Mouse (Mus musculus): ENCODE data around the gene 4930470P17Rik. TPM values are rescaled to one million over a fixed set of nuclear protein-coding genes. Genes with fewer than 3 reads are reported as not detected.

4930470P17Rik gene
- polyA plus RNA-seq, 1 experiment from 2014 or later = not detected

GRCm38 (mm10) chr2:170543625-170544024, 58.2 kb downstream of the 4930470P17Rik start:
- Histone ChIP-seq H3K36me3 (ENCODE audit: control insufficient read depth, insufficient read depth, low read length) (no peaks in the 10 kb centered on the region), H3K9ac (replicated peaks; ENCODE audit: low read depth, low read length) (no peak overlapping the region), H3K27me3 (ENCODE audit: control insufficient read depth, insufficient read depth, low read length) (no peaks in the 10 kb centered on the region), H3K4me3 (ENCODE audit: low read depth, low read length) (no peak overlapping the region), H3K4me1 (ENCODE audit: control insufficient read depth, insufficient read depth, low read length) (0 out of 2 replicates have a peak, but pooled peaks cover 3% of the 10 kb centered on the region), H3K9me3 (ENCODE audit: control insufficient read depth, low read length) (no peaks in the 10 kb centered on the region), H3K27ac (ENCODE audit: low read depth, low read length) (no peak overlapping the region), H3K4me2 (ENCODE audit: low read depth, low read length) (no peak overlapping the region)
- no peak for ATAC-seq (ENCODE audit: low read depth)
- 83% methylated on average over 5 of the region's 5 CpGs for WGBS

DNA sequence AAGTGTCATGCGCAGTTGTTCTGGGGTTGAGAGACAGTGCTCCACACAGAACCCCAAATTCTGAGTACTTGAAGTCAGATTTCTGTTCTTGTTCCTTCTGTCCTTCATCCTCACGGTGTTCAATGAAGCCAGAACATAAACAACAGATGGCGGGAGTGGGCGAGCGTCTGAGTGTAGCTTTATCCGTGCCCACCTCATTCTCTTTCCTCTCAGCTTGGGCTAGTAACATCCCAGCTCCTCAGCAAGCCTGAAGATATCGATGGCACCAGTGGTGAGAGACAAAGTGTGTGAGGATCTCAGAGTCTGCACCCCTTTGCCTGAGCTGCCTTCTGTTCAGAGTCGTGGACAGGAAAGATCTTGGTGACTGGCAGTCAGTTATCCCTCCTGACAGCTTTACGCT, 62.6 kb downstream of the 4930470P17Rik start:
- Histone ChIP-seq H3K9me3 (ENCODE audit: control insufficient read depth, low read length) (no peaks in the 10 kb centered on the region), H3K9ac (replicated peaks; ENCODE audit: low read depth, low read length) (no peak overlapping the region), H3K36me3 (ENCODE audit: control insufficient read depth, insufficient read depth, low read length) (no peaks in the 10 kb centered on the region), H3K4me3 (ENCODE audit: low read depth, low read length) (no peak overlapping the region), H3K4me2 (ENCODE audit: low read depth, low read length) (no peak overlapping the region), H3K27ac (ENCODE audit: low read depth, low read length) (no peak overlapping the region), H3K27me3 (ENCODE audit: control insufficient read depth, insufficient read depth, low read length) (no peaks in the 10 kb centered on the region), H3K4me1 (ENCODE audit: control insufficient read depth, insufficient read depth, low read length) (no peaks in the 10 kb centered on the region)
- 81% methylated on average over 9 of the region's 9 CpGs for WGBS
- no peak for ATAC-seq (ENCODE audit: low read depth)

GRCm38 (mm10) chr2:170535841-170536240, 66.0 kb downstream of the 4930470P17Rik start:
- Histone ChIP-seq H3K4me1 (ENCODE audit: control insufficient read depth, insufficient read depth, low read length) (no peaks in the 10 kb centered on the region), H3K4me3 (ENCODE audit: low read depth, low read length) (no peak overlapping the region), H3K27me3 (ENCODE audit: control insufficient read depth, insufficient read depth, low read length) (no peaks in the 10 kb centered on the region), H3K9me3 (ENCODE audit: control insufficient read depth, low read length) (no peaks in the 10 kb centered on the region), H3K9ac (replicated peaks; ENCODE audit: low read depth, low read length) (no peak overlapping the region), H3K36me3 (ENCODE audit: control insufficient read depth, insufficient read depth, low read length) (no peaks in the 10 kb centered on the region), H3K4me2 (ENCODE audit: low read depth, low read length) (no peak overlapping the region), H3K27ac (ENCODE audit: low read depth, low read length) (no peak overlapping the region)
- peak; percentile 66 for ATAC-seq (ENCODE audit: low read depth)

DNA sequence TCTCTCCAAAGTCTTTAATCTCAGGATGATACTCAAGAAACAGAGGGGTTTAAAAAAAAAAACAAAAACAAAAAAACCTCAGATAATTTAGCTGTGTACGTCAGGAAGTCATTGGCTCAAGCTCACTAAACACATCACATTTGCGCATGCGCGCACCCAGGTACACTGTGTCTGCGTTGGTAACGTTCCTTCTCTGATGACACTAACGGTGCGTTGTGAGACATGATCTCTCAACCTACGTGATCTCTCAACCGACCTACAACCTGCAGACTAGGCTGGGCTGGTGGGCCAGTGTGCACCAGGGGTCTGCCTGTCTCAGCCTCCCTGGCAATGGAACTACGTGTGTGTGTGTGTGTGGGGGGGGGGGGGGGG, 67.0 kb downstream of the 4930470P17Rik start:
- no peaks in the 10 kb centered on the region for H3K9me3 ChIP-seq (ENCODE audit: control insufficient read depth, low read length)
- no peaks in the 10 kb centered on the region for H3K36me3 ChIP-seq (ENCODE audit: control insufficient read depth, insufficient read depth, low read length)
- H3K9ac ChIP-seq (replicated peaks; ENCODE audit: low read depth, low read length) = no peak overlapping the region
- WGBS = 94% methylated on average over 11 of the region's 11 CpGs
- no peak overlapping the region for H3K27ac ChIP-seq (ENCODE audit: low read depth, low read length)
- H3K4me3 ChIP-seq (ENCODE audit: low read depth, low read length) = no peak overlapping the region
- ATAC-seq (ENCODE audit: low read depth) = no peak
- no peak overlapping the region for H3K4me2 ChIP-seq (ENCODE audit: low read depth, low read length)
- H3K27me3 ChIP-seq (ENCODE audit: control insufficient read depth, insufficient read depth, low read length) = no peaks in the 10 kb centered on the region
- no peaks in the 10 kb centered on the region for H3K4me1 ChIP-seq (ENCODE audit: control insufficient read depth, insufficient read depth, low read length)

- Histone ChIP-seq H3K9ac (replicated peaks; ENCODE audit: low read depth, low read length) (no peak overlapping the region), H3K9me3 (ENCODE audit: control insufficient read depth, low read length) (no peaks in the 10 kb centered on the region), H3K36me3 (ENCODE audit: control insufficient read depth, insufficient read depth, low read length) (no peaks in the 10 kb centered on the region), H3K4me2 (ENCODE audit: low read depth, low read length) (no peak overlapping the region), H3K27me3 (ENCODE audit: control insufficient read depth, insufficient read depth, low read length) (no peaks in the 10 kb centered on the region), H3K4me3 (ENCODE audit: low read depth, low read length) (no peak overlapping the region), H3K4me1 (ENCODE audit: control insufficient read depth, insufficient read depth, low read length) (no peaks in the 10 kb centered on the region), H3K27ac (ENCODE audit: low read depth, low read length) (no peak overlapping the region)
- no peak for ATAC-seq (ENCODE audit: low read depth)
- WGBS = 52% methylated on average over 12 of the region's 12 CpGs
These were observed 67.6 kb downstream of the 4930470P17Rik start for GRCm38 (mm10) chr2:170534116-170534802.

- Histone ChIP-seq H3K4me3 (ENCODE audit: low read depth, low read length) (no peak overlapping the region), H3K4me2 (ENCODE audit: low read depth, low read length) (no peak overlapping the region), H3K27me3 (ENCODE audit: control insufficient read depth, insufficient read depth, low read length) (no peaks in the 10 kb centered on the region), H3K9me3 (ENCODE audit: control insufficient read depth, low read length) (no peaks in the 10 kb centered on the region), H3K4me1 (ENCODE audit: control insufficient read depth, insufficient read depth, low read length) (no peaks in the 10 kb centered on the region), H3K27ac (ENCODE audit: low read depth, low read length) (no peak overlapping the region), H3K9ac (replicated peaks; ENCODE audit: low read depth, low read length) (no peak overlapping the region), H3K36me3 (ENCODE audit: control insufficient read depth, insufficient read depth, low read length) (no peaks in the 10 kb centered on the region)
- 93% methylated on average over 3 of the region's 3 CpGs for WGBS
- no peak for ATAC-seq (ENCODE audit: low read depth)
These were observed 71.6 kb downstream of the 4930470P17Rik start for GRCm38 (mm10) chr2:170530256-170530655.

GRCm38 (mm10) chr2:170529766-170530165, 72.1 kb downstream of the 4930470P17Rik start:
- H3K4me2 ChIP-seq (ENCODE audit: low read depth, low read length) = no peak overlapping the region
- no peak overlapping the region for H3K27ac ChIP-seq (ENCODE audit: low read depth, low read length)
- H3K27me3 ChIP-seq (ENCODE audit: control insufficient read depth, insufficient read depth, low read length) = no peaks in the 10 kb centered on the region
- WGBS = 87% methylated on average over 7 of the region's 7 CpGs
- ATAC-seq (ENCODE audit: low read depth) = no peak
- no peak overlapping the region for H3K4me3 ChIP-seq (ENCODE audit: low read depth, low read length)
- H3K9me3 ChIP-seq (ENCODE audit: control insufficient read depth, low read length) = no peaks in the 10 kb centered on the region
- no peak overlapping the region for H3K9ac ChIP-seq (replicated peaks; ENCODE audit: low read depth, low read length)
- H3K36me3 ChIP-seq (ENCODE audit: control insufficient read depth, insufficient read depth, low read length) = no peaks in the 10 kb centered on the region
- no peaks in the 10 kb centered on the region for H3K4me1 ChIP-seq (ENCODE audit: control insufficient read depth, insufficient read depth, low read length)

Other genes starting within 250 kb of the 4930470P17Rik start
- gene Bcas1, start 174.2 kb downstream of the 4930470P17Rik start, polyA plus RNA-seq (2014; fragmentation: Nextera tagmentation; extraction: Ambion mirVana) = 11.8 and 14.6 TPM in 2 replicates
- 159 and 161 TPM in 2 replicates for gene Pfdn4, start 105.6 kb downstream of the 4930470P17Rik start, polyA plus RNA-seq (2014; fragmentation: Nextera tagmentation; extraction: Ambion mirVana)
- 0.05 and 0.14 TPM in 2 replicates for gene Cyp24a1, start 104.9 kb downstream of the 4930470P17Rik start, polyA plus RNA-seq (2014; fragmentation: Nextera tagmentation; extraction: Ambion mirVana)
- 73.7 and 74.4 TPM in 2 replicates for gene Dok5, start 129.8 kb upstream of the 4930470P17Rik start, polyA plus RNA-seq (2014; fragmentation: Nextera tagmentation; extraction: Ambion mirVana)